Mouse (Mus musculus): ENCODE measurements around the gene Igf1r. TPM values are rescaled to one million over a fixed set of nuclear protein-coding genes. Genes with fewer than 3 reads are reported as not detected.

Gene Igf1r
- polyA plus RNA-seq, 1 experiment from 2014 or later: 16.3 TPM

DNA sequence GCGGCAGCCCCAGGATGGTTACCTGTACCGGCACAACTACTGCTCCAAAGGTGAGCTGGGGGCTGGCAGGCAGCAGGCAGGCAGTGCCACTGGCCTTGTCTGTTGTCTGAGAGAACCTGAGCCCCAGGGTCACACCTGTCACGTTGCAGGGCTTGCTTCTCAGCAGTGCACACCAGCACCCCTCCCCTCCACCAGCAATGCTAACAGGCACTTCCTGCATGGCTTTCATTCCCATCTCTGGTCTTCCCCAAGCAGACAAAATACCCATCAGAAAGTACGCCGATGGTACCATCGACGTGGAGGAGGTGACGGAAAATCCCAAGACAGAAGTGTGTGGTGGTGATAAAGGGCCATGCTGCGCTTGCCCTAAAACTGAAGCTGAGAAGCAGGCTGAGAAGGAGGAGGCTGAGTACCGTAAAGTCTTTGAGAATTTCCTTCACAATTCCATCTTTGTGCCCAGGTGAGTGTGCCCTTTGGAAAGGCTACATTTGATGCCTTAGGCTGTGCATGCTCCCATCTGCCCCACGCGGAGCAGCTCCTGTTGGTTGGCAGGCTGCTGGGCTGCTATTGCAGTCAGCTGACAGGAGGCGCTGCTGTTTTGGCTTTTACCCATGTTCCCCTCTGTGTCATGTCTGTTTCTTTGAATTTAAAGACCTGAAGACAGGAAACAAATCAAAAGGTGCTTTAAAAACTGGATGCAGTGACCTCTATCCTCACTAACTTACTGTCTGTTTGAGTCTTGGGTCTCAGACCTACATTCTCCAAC is 237.2 kb downstream of the Igf1r start:
- WGBS: 95% methylated on average over 13 of the region's 13 CpGs
- Histone ChIP-seq H3K36me3 (ENCODE audit: control insufficient read depth, insufficient read depth, low read length) (peaks cover 72% of the 10 kb centered on the region), H3K9me3 (replicated peaks; ENCODE audit: control insufficient read depth, low read length) (no peaks in the 10 kb centered on the region), H3K27ac (ENCODE audit: low read depth, low read length) (no peak overlapping the region), H3K4me2 (ENCODE audit: low read length) (no peak overlapping the region), H3K4me3 (ENCODE audit: low read depth, low read length) (no peak overlapping the region), H3K27me3 (replicated peaks; ENCODE audit: control insufficient read depth, insufficient read depth, low read length) (no peaks in the 10 kb centered on the region), H3K4me1 (ENCODE audit: control insufficient read depth, insufficient read depth, low read length) (no peaks in the 10 kb centered on the region), H3K9ac (ENCODE audit: low read length) (no peak overlapping the region)
- ATAC-seq (no peak), DNase-seq (ENCODE audit: low spot score) (no peak)

GRCm38 (mm10) chr7:68193958-68194695 is 241.5 kb downstream of the Igf1r start:
- ATAC-seq (no peak), DNase-seq (ENCODE audit: low spot score) (no peak)
- Histone ChIP-seq H3K27me3 (replicated peaks; ENCODE audit: control insufficient read depth, insufficient read depth, low read length) (no peaks in the 10 kb centered on the region), H3K4me3 (ENCODE audit: low read depth, low read length) (no peak overlapping the region), H3K4me2 (ENCODE audit: low read length) (no peak overlapping the region), H3K4me1 (ENCODE audit: control insufficient read depth, insufficient read depth, low read length) (no peaks in the 10 kb centered on the region), H3K9me3 (replicated peaks; ENCODE audit: control insufficient read depth, low read length) (no peaks in the 10 kb centered on the region), H3K27ac (ENCODE audit: low read depth, low read length) (no peak overlapping the region), H3K36me3 (ENCODE audit: control insufficient read depth, insufficient read depth, low read length) (peaks cover 67% of the 10 kb centered on the region), H3K9ac (ENCODE audit: low read length) (no peak overlapping the region)
- WGBS: 89% methylated on average over 15 of the region's 15 CpGs

GRCm38 (mm10) chr7:68199609-68200008 is 247.0 kb downstream of the Igf1r start:
- no peaks in the 10 kb centered on the region for H3K4me1 ChIP-seq (ENCODE audit: control insufficient read depth, insufficient read depth, low read length)
- no peak for DNase-seq (ENCODE audit: low spot score)
- no peaks in the 10 kb centered on the region for H3K27me3 ChIP-seq (replicated peaks; ENCODE audit: control insufficient read depth, insufficient read depth, low read length)
- H3K4me2 ChIP-seq (ENCODE audit: low read length): no peak overlapping the region
- H3K4me3 ChIP-seq (ENCODE audit: low read depth, low read length): no peak overlapping the region
- H3K36me3 ChIP-seq (ENCODE audit: control insufficient read depth, insufficient read depth, low read length): peaks cover 76% of the 10 kb centered on the region
- H3K9me3 ChIP-seq (replicated peaks; ENCODE audit: control insufficient read depth, low read length): no peaks in the 10 kb centered on the region
- 95% methylated on average over 7 of the region's 7 CpGs for WGBS
- ATAC-seq: no peak
- no peak overlapping the region for H3K27ac ChIP-seq (ENCODE audit: low read depth, low read length)
- no peak overlapping the region for H3K9ac ChIP-seq (ENCODE audit: low read length)

DNA sequence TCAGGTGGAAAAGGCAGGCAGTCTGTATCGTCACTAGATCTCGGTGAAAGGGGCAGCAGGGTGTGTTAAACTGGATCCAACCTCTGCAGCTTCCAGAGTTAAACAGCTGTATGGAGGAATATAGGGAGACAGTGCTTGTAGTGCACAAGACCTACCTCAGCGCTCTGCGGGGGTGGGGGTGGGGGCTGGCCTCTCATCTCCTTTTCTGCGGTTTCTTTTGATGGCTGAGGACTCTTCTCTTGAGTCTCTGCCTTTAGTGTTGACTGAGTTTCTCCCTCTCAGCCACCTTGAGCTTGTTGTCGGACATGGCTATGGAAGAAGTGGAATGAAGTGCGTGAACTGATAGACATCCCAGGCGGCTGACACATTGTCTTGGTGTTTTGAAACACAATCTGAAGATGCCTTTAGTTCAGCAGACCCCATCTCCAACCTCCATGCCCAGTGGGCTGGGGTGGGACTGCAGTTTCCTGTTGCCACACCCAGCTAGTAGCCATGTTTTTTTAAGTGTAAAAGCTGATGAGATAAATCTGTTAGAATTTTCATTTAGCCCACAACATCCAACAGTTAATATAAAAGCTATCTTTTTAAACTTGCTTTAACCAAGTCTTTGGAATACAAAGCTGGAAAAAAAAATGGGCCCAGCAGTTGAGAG is 253.3 kb downstream of the Igf1r start:
- H3K36me3 ChIP-seq (ENCODE audit: control insufficient read depth, insufficient read depth, low read length): peaks cover 84% of the 10 kb centered on the region
- no peak overlapping the region for H3K4me2 ChIP-seq (ENCODE audit: low read length)
- no peak overlapping the region for H3K9ac ChIP-seq (ENCODE audit: low read length)
- H3K27me3 ChIP-seq (replicated peaks; ENCODE audit: control insufficient read depth, insufficient read depth, low read length): no peaks in the 10 kb centered on the region
- DNase-seq (ENCODE audit: low spot score) (no peak), ATAC-seq (no peak)
- no peaks in the 10 kb centered on the region for H3K9me3 ChIP-seq (replicated peaks; ENCODE audit: control insufficient read depth, low read length)
- WGBS: 92% methylated on average over 8 of the region's 8 CpGs
- H3K27ac ChIP-seq (ENCODE audit: low read depth, low read length): no peak overlapping the region
- no peak overlapping the region for H3K4me3 ChIP-seq (ENCODE audit: low read depth, low read length)
- H3K4me1 ChIP-seq (ENCODE audit: control insufficient read depth, insufficient read depth, low read length): no peaks in the 10 kb centered on the region

DNA sequence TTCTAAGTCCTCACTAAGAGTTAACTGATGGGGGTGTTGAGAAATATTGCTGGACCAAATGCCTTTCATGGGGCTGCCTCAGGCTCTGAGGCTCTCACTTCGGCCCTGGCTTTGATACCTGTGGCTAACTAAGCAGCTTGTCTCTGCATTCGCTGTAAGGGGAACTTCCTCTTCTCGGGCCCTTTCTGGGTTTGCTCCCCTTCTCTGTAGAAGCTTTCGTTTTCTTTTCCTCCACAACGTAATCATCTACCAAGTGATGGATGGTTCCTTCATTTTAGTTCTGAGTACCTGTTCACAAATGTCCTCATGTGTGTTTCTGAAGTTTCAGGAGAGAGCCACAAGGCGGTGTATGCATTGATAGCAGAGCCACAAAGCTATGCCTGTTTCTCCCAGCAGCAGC is 256.4 kb downstream of the Igf1r start:
- Histone ChIP-seq H3K36me3 (ENCODE audit: control insufficient read depth, insufficient read depth, low read length) (peaks cover 71% of the 10 kb centered on the region), H3K4me1 (ENCODE audit: control insufficient read depth, insufficient read depth, low read length) (no peaks in the 10 kb centered on the region), H3K27ac (ENCODE audit: low read depth, low read length) (no peak overlapping the region), H3K27me3 (replicated peaks; ENCODE audit: control insufficient read depth, insufficient read depth, low read length) (no peaks in the 10 kb centered on the region), H3K9me3 (replicated peaks; ENCODE audit: control insufficient read depth, low read length) (no peaks in the 10 kb centered on the region), H3K9ac (ENCODE audit: low read length) (no peak overlapping the region), H3K4me3 (ENCODE audit: low read depth, low read length) (no peak overlapping the region), H3K4me2 (ENCODE audit: low read length) (no peak overlapping the region)
- WGBS: 92% methylated on average over 6 of the region's 6 CpGs
- DNase-seq (ENCODE audit: low spot score) (no peak), ATAC-seq (no peak)

DNA sequence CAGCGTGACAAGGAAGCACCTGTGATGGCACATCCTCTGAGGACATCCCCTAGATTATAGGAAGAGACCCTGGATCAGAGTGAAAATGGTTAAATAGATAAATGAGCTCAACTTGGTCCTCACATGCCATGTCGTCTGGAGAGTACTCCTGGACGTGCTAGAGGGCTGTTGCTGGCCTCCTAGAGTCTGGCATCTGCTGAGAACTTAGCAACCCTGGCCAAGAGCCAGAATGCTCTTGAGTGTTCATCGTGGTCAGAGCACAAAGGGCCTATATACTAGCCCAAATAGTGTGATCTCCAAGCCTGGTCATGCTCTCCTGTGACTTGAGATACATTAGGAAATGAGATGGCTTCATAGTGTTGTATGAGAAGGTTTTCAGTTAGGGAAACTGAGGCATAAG is 257.8 kb downstream of the Igf1r start:
- Histone ChIP-seq H3K4me1 (ENCODE audit: control insufficient read depth, insufficient read depth, low read length) (no peaks in the 10 kb centered on the region), H3K9me3 (replicated peaks; ENCODE audit: control insufficient read depth, low read length) (no peaks in the 10 kb centered on the region), H3K4me2 (ENCODE audit: low read length) (no peak overlapping the region), H3K27ac (ENCODE audit: low read depth, low read length) (no peak overlapping the region), H3K36me3 (ENCODE audit: control insufficient read depth, insufficient read depth, low read length) (peaks cover 73% of the 10 kb centered on the region), H3K4me3 (ENCODE audit: low read depth, low read length) (no peak overlapping the region), H3K27me3 (replicated peaks; ENCODE audit: control insufficient read depth, insufficient read depth, low read length) (no peaks in the 10 kb centered on the region), H3K9ac (ENCODE audit: low read length) (no peak overlapping the region)
- ATAC-seq (no peak), DNase-seq (ENCODE audit: low spot score) (peak; percentile 18)
- WGBS: 68% methylated on average over 4 of the region's 4 CpGs

GRCm38 (mm10) chr7:68211883-68212282 is 259.3 kb downstream of the Igf1r start:
- Histone ChIP-seq H3K27ac (ENCODE audit: low read depth, low read length) (no peak overlapping the region), H3K4me3 (ENCODE audit: low read depth, low read length) (no peak overlapping the region), H3K9ac (ENCODE audit: low read length) (no peak overlapping the region), H3K36me3 (ENCODE audit: control insufficient read depth, insufficient read depth, low read length) (peaks cover 78% of the 10 kb centered on the region), H3K9me3 (replicated peaks; ENCODE audit: control insufficient read depth, low read length) (no peaks in the 10 kb centered on the region), H3K4me2 (ENCODE audit: low read length) (no peak overlapping the region), H3K27me3 (replicated peaks; ENCODE audit: control insufficient read depth, insufficient read depth, low read length) (no peaks in the 10 kb centered on the region), H3K4me1 (ENCODE audit: control insufficient read depth, insufficient read depth, low read length) (no peaks in the 10 kb centered on the region)
- ATAC-seq (no peak), DNase-seq (ENCODE audit: low spot score) (no peak)
- 89% methylated on average over 7 of the region's 7 CpGs for WGBS

DNA sequence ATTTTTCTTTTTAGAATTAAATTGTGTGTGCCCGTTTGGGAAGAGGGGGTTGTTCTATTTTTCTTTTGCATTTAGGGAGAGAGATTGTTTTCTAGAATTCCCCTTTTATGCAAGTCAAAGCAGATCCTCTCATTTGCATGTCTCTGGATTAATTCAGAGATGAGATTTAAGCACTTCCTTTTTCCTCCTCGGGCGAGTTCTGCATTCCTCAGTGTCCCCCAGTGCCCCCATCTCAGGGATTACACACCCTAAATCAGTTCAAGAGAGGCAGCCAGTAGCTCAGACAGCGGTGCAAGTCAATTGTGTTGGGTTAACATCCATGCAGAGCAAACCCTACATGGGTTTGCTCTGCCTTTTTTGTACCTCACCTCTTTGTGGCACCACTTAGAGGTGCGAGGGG is 261.2 kb downstream of the Igf1r start:
- Histone ChIP-seq H3K4me2 (ENCODE audit: low read length) (no peak overlapping the region), H3K4me3 (ENCODE audit: low read depth, low read length) (no peak overlapping the region), H3K27ac (ENCODE audit: low read depth, low read length) (no peak overlapping the region), H3K27me3 (replicated peaks; ENCODE audit: control insufficient read depth, insufficient read depth, low read length) (no peaks in the 10 kb centered on the region), H3K9me3 (replicated peaks; ENCODE audit: control insufficient read depth, low read length) (no peaks in the 10 kb centered on the region), H3K36me3 (ENCODE audit: control insufficient read depth, insufficient read depth, low read length) (peaks cover 78% of the 10 kb centered on the region), H3K4me1 (ENCODE audit: control insufficient read depth, insufficient read depth, low read length) (no peaks in the 10 kb centered on the region), H3K9ac (ENCODE audit: low read length) (no peak overlapping the region)
- 79% methylated on average over 5 of the region's 5 CpGs for WGBS
- DNase-seq (ENCODE audit: low spot score): no peak
- no peak for ATAC-seq

Data from forebrain, embryonic 14.5 days (tissue).